Mouse (Mus musculus) erythroblast, embryonic 14.5 days (primary cell): Measurements from ENCODE around the gene Epp13.

ENCODE experiments used
- GATA1 ChIP-seq: IDR thresholded peaks from 2 replicates; pipeline ENCODE4 v1.6.1; 2012; ENCODE audit warnings: low read length, inconsistent platforms, mixed read lengths
- TAL1 ChIP-seq: IDR thresholded peaks from 3 replicates; pipeline ENCODE4 v1.6.1; 2012; ENCODE audit warnings: low read length, inconsistent platforms, mixed read lengths

DNA sequence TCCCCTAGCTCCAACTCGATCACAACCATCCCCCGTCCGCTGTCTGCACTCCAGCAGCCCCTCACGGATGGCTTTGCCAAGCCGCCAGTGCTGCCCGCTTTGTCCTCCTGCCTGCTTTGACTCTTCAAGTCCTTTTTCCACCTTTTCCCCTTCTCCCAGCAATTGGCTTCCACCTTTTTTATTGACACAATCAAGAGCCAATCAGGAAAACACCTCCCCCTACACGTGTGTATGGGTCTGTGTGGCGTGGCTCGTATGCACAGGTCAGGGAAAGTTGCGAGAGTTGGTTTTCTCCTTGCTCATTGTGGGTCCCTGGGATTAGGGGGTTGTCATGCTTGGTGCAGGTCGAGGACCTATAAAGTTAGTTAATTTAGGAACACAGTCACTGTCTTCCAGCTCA lies 12.7 kb upstream of the Epp13 start:
- TF ChIP-seq GATA1 (no peak), TAL1 (no peak)
